In the genomic region with DNA sequence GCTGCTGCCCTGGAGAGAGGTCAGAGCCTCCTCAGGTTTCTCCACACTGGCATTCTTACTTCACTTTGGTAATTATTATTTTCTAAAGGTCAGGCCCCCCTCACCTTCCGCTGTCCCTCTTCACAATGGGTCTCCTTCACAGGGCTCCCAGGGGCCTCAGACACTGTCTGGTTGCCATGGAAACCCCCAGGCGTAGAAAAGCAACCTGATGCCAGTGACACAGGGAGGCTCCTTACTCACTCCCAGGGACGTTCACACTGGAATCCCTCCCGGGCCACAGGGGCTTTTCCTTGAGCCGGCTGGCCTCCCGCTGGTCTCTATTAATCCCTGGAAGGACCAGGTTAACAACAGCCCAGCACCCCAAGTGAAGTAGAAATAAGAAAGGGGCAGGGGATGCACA, we compare ENCODE assay signal across 11 mouse cellular contexts. TPM values are rescaled to one million over a fixed set of nuclear protein-coding genes. Genes with fewer than 3 reads are reported as not detected.
DNase-seq lines count a peak whose midpoint lies in the region; ATAC-seq and TF ChIP-seq lines count a peak whose summit lies in the region.
"Had no signal": no experiment of that assay in that cellular context is flagged by ENCODE, and none has a peak within 500 bp of the region (broad histone marks: within the 10 kb centered on the region; RNA-seq: fewer than 3 reads in every experiment).

No protein-coding gene starts in this region.

- H3K4me1 ChIP-seq in forebrain, postnatal 0 days (ENCODE audit: insufficient read depth): peaks cover 9% of the 10 kb centered on the region
- peaks cover 55% of the 10 kb centered on the region for H3K4me1 ChIP-seq in midbrain, embryonic 13.5 days (replicated peaks)
- H3K4me1 ChIP-seq in liver, postnatal 0 days (ENCODE audit: insufficient read depth): no peaks in the 10 kb centered on the region

- no peak overlapping the region for H3K27ac ChIP-seq in forebrain, postnatal 0 days (ENCODE audit: low read depth, low read length)
- peak overlapping the region; percentile 90 for H3K27ac ChIP-seq in midbrain, embryonic 13.5 days
- no peak overlapping the region for H3K27ac ChIP-seq in liver, postnatal 0 days (ENCODE audit: low read depth)
- H3K27ac ChIP-seq: lung, embryonic 15.5 days had no signal

- H3K4me2 ChIP-seq in forebrain, postnatal 0 days (ENCODE audit: low read depth): peak overlapping the region; percentile 23
- H3K4me2 ChIP-seq in midbrain, embryonic 13.5 days (replicated peaks): peak overlapping the region; percentile 45
- no peak overlapping the region for H3K4me2 ChIP-seq in liver, postnatal 0 days (ENCODE audit: low read depth, low read length)
- H3K4me2 ChIP-seq: lung, embryonic 15.5 days had no signal

- no peak overlapping the region for H3K4me3 ChIP-seq in forebrain, postnatal 0 days (ENCODE audit: low read depth, low read length)
- H3K4me3 ChIP-seq in midbrain, embryonic 13.5 days (replicated peaks): no peak overlapping the region
- no peak overlapping the region for H3K4me3 ChIP-seq in liver, postnatal 0 days (ENCODE audit: low read depth, low read length)
- H3K4me3 ChIP-seq: erythroblast, embryonic 14.5 days; lung, embryonic 15.5 days had no signal

- TF ChIP-seq CTCF in forebrain, postnatal 0 days (IDR thresholded peaks at IDR 0.05; ENCODE audit: low read depth): no peak
- TF ChIP-seq CTCF in liver, postnatal 0 days (IDR thresholded peaks at IDR 0.05; ENCODE audit: low read depth): no peak

- TF ChIP-seq EP300 in liver, postnatal 0 days (IDR thresholded peaks at IDR 0.05; ENCODE audit: low read depth): no peak

- H3K9ac ChIP-seq in forebrain, postnatal 0 days: no peak overlapping the region; the same call in 1 of the 2 replicates
- 0 out of 2 replicates have a peak overlapping the region, but pooled peaks have one; percentile 2 for H3K9ac ChIP-seq in midbrain, embryonic 13.5 days (replicated peaks)
- H3K9ac ChIP-seq in liver, postnatal 0 days (replicated peaks): no peak overlapping the region
- H3K9ac ChIP-seq: lung, embryonic 15.5 days had no signal

- DNase-seq in MN1 (ENCODE audit: low spot score) (peak; percentile 67), ZHBTc4 (ENCODE audit: low read depth, low spot score) (peak; percentile 73)
- peak; percentile 62 for DNase-seq in forebrain, postnatal 0 days
- DNase-seq in liver, postnatal 0 days: no peak
- DNase-seq in left cerebral cortex, postnatal 10 days (ENCODE audit: extremely low spot score in 1 of 2, low spot score in 2 of 2): no peak
- no peak for DNase-seq in natural killer cell, adult 2 months (ENCODE audit: low spot score in 2 of 2)
- DNase-seq: adrenal gland, adult 2 months; right cerebral cortex, postnatal 25 days had no signal

- no peaks in the 10 kb centered on the region for H3K36me3 ChIP-seq in forebrain, postnatal 0 days (ENCODE audit: insufficient read depth)
- H3K36me3 ChIP-seq in midbrain, embryonic 13.5 days: peaks cover 42% of the 10 kb centered on the region
- no peaks in the 10 kb centered on the region for H3K36me3 ChIP-seq in liver, postnatal 0 days (replicated peaks; ENCODE audit: insufficient read depth, low read length)
- H3K36me3 ChIP-seq: lung, embryonic 15.5 days had no signal

- WGBS in forebrain, postnatal 0 days: 3% methylated on average over 6 of the region's 6 CpGs
- WGBS in midbrain, embryonic 13.5 days: 0% methylated on average over 6 of the region's 6 CpGs
- WGBS in liver, postnatal 0 days (ENCODE audit: insufficient replicate concordance): 15% methylated on average over 6 of the region's 6 CpGs

- intact Hi-C loops in left cerebral cortex, postnatal 10 days (cut with DNase I): no loop called here

- ATAC-seq in forebrain, postnatal 0 days: no peak
- ATAC-seq in midbrain, embryonic 13.5 days: peak; percentile 59
- no peak for ATAC-seq in liver, postnatal 0 days

- no peaks in the 10 kb centered on the region for H3K9me3 ChIP-seq in forebrain, postnatal 0 days (ENCODE audit: low read length)
- H3K9me3 ChIP-seq in midbrain, embryonic 13.5 days: no peaks in the 10 kb centered on the region
- H3K9me3 ChIP-seq in liver, postnatal 0 days (ENCODE audit: low read length): no peaks in the 10 kb centered on the region
- H3K9me3 ChIP-seq: lung, embryonic 15.5 days had no signal

- H3K27me3 ChIP-seq in forebrain, postnatal 0 days (ENCODE audit: insufficient read depth, low read length): no peaks in the 10 kb centered on the region
- H3K27me3 ChIP-seq in midbrain, embryonic 13.5 days: no peaks in the 10 kb centered on the region
- H3K27me3 ChIP-seq in liver, postnatal 0 days (ENCODE audit: insufficient read depth, low read length): 0 out of 2 replicates have a peak, but pooled peaks cover 3% of the 10 kb centered on the region

RNA-seq across cellular contexts. Expression of gene Col2a1, which starts 14.4 kb away (rescaled TPM):
- 7.6 and 28.3 TPM in 2 replicates for total RNA-seq in forebrain, postnatal 0 days (2014; rRNA removed)
- polyA plus RNA-seq in forebrain, postnatal 0 days (2015; fragmentation: Nextera tagmentation; extraction: Ambion mirVana): 2.5 and 4.9 TPM in 2 replicates
- polyA plus RNA-seq in midbrain, embryonic 13.5 days (2015; fragmentation: Nextera tagmentation; extraction: Ambion mirVana): 39.1 and 57.5 TPM in 2 replicates
- 0.12 TPM in 1 of 2 replicates, not detected in the other for polyA plus RNA-seq in liver, postnatal 0 days (2015; fragmentation: Nextera tagmentation; extraction: Ambion mirVana)
- 1 to 10 TPM in 1 of 2 experiments, under 1 TPM in 1; 0.63 to 1.1 TPM for total RNA-seq in left cerebral cortex, postnatal 10 days (2021)
- total RNA-seq: adrenal gland, adult 2 months had no signal
- polyA plus RNA-seq: erythroblast, embryonic 14.5 days had no signal

RNA-seq across cellular contexts. Expression of gene Tmem106c, which starts 26.1 kb away (rescaled TPM):
- total RNA-seq in forebrain, postnatal 0 days (2014; rRNA removed): 44.4 and 50.8 TPM in 2 replicates
- 62.8 and 66.1 TPM in 2 replicates for polyA plus RNA-seq in forebrain, postnatal 0 days (2015; fragmentation: Nextera tagmentation; extraction: Ambion mirVana)
- 59.3 and 59.8 TPM in 2 replicates for polyA plus RNA-seq in midbrain, embryonic 13.5 days (2015; fragmentation: Nextera tagmentation; extraction: Ambion mirVana)
- 16.1 and 16.4 TPM in 2 replicates for polyA plus RNA-seq in liver, postnatal 0 days (2015; fragmentation: Nextera tagmentation; extraction: Ambion mirVana)
- 10 to 100 TPM; 13.0 to 17.2 TPM for total RNA-seq in left cerebral cortex, postnatal 10 days (2021)

Comparison
In these comparisons a context has a peak if more than half of its experiments do, and no peak if none do; other contexts are left out.
1. DNase-seq: peak in MN1 (single experiment), ZHBTc4 (single experiment) and forebrain, postnatal 0 days (single experiment); none in liver, postnatal 0 days (single experiment), left cerebral cortex, postnatal 10 days (0 of 2) and natural killer cell, adult 2 months (0 of 2).